Mouse (Mus musculus) CH12.LX (cell line): ENCODE results near the gene Blvrb. TPM values are rescaled to one million over a fixed set of nuclear protein-coding genes. Genes with fewer than 3 reads are reported as not detected.

Experiments used
- DNase-seq: peaks from one replicate; pipeline ENCODE4 v3.0.0-alpha.2; 2013; ENCODE audit errors: extremely low read depth
- H3K27ac ChIP-seq: 2 replicates; pipeline ENCODE4 v1.5.1; 2012; ENCODE audit warnings: low read depth, mild to moderate bottlenecking, control low read depth, moderate library complexity; ENCODE audit not compliant: insufficient read depth
- H3K27me3 ChIP-seq: replicated peaks from 2 replicates; pipeline ENCODE3; 2012; ENCODE audit warnings: inconsistent platforms
- H3K36me3 ChIP-seq, 2 experiments: replicated peaks in 1 of 2; 2 replicates each; pipeline versions ENCODE3 to v1.6.1; 2012; ENCODE audit warnings: inconsistent platforms in 1 of 2, low read length in 1 of 2, mild to moderate bottlenecking in 1 of 2, mixed read lengths in 1 of 2, moderate library complexity in 1 of 2; ENCODE audit not compliant: control insufficient read depth in 1 of 2, insufficient read depth in 1 of 2
- H3K4me1 ChIP-seq, 2 experiments: 2 replicates each; pipeline ENCODE4 v1.6.1; 2012; ENCODE audit warnings: inconsistent platforms in 1 of 2, moderate library complexity in 1 of 2; ENCODE audit not compliant: insufficient read depth in 2 of 2, control insufficient read depth in 1 of 2
- H3K4me2 ChIP-seq: 2 replicates; pipeline ENCODE4 v1.6.1; 2012; ENCODE audit warnings: low read depth, mild to moderate bottlenecking, control low read depth; ENCODE audit not compliant: poor library complexity, insufficient read depth, severe bottlenecking
- H3K4me3 ChIP-seq, 3 experiments: fragments of 150-350 bp in 1 of 3; sonication (generic) in 1 of 3; replicated peaks in 1 of 3; 2 replicates each; pipeline versions ENCODE3 to v1.5.1; 2011 to 2012; ENCODE audit warnings: low read depth in 2 of 3, low read length in 2 of 3, mild to moderate bottlenecking in 2 of 3, moderate library complexity in 2 of 3, control low read depth in 1 of 3, improper control_type of control experiment in 1 of 3, inconsistent platforms in 1 of 3, mixed read lengths in 1 of 3; ENCODE audit not compliant: poor library complexity in 1 of 3
- H3K79me2 ChIP-seq: replicated peaks from 2 replicates; pipeline ENCODE4 v1.6.1; 2012; ENCODE audit warnings: mild to moderate bottlenecking, moderate library complexity; ENCODE audit not compliant: control insufficient read depth, poor library complexity, insufficient read depth, severe bottlenecking; ENCODE audit errors: extremely low read depth
- H3K9ac ChIP-seq: 2 replicates; pipeline ENCODE4 v1.6.1; 2012; ENCODE audit warnings: low read depth, mild to moderate bottlenecking, control low read depth, moderate library complexity; ENCODE audit not compliant: insufficient read depth
- H3K9me3 ChIP-seq: replicated peaks from 2 replicates; pipeline ENCODE3; 2012; ENCODE audit warnings: low read length, inconsistent platforms, mixed read lengths
- CHD1 ChIP-seq: IDR thresholded peaks from 2 replicates; pipeline ENCODE4 v1.6.1; 2012; ENCODE audit warnings: low read depth, low read length, improper control_type of control experiment, inconsistent platforms
- CHD2 ChIP-seq: IDR thresholded peaks from 2 replicates; pipeline ENCODE4 v1.6.1; 2011; ENCODE audit warnings: low read length, improper control_type of control experiment
- CTCF ChIP-seq, 2 experiments: IDR thresholded peaks in 1 of 2; conservative IDR thresholded peaks in 1 of 2; 2 replicates each; pipeline ENCODE4 v1.5.1; 2011 to 2012; ENCODE audit warnings: low read depth in 2 of 2, low read length in 2 of 2, improper control_type of control experiment in 1 of 2, inconsistent platforms in 1 of 2, mild to moderate bottlenecking in 1 of 2, moderate library complexity in 1 of 2
- E2F4 ChIP-seq: IDR thresholded peaks from 2 replicates; pipeline ENCODE4 v1.6.1; 2011; ENCODE audit warnings: low read depth, low read length, improper control_type of control experiment; ENCODE audit not compliant: insufficient replicate concordance
- ETS1 ChIP-seq: conservative IDR thresholded peaks from 2 replicates; pipeline ENCODE4 v1.6.1; 2012; ENCODE audit warnings: low read depth, mild to moderate bottlenecking, inconsistent platforms, low read length, improper control_type of control experiment, moderate library complexity
- GABPA ChIP-seq: IDR thresholded peaks from 2 replicates; pipeline ENCODE4 v1.6.1; 2012; ENCODE audit warnings: low read depth, low read length, improper control_type of control experiment, inconsistent platforms; ENCODE audit not compliant: insufficient replicate concordance
- HCFC1 ChIP-seq: IDR thresholded peaks from 2 replicates; pipeline ENCODE4 v1.6.1; 2012; ENCODE audit warnings: low read depth, mild to moderate bottlenecking, inconsistent platforms, low read length, improper control_type of control experiment
- IRF4 ChIP-seq: IDR thresholded peaks from 2 replicates; pipeline ENCODE4 v1.6.1; 2014; ENCODE audit warnings: low read depth, mild to moderate bottlenecking, inconsistent platforms, low read length, improper control_type of control experiment
- JUN ChIP-seq: IDR thresholded peaks from 2 replicates; pipeline ENCODE4 v1.6.1; 2011; ENCODE audit warnings: low read depth, mild to moderate bottlenecking, low read length, improper control_type of control experiment, moderate library complexity; ENCODE audit not compliant: insufficient read depth
- KAT2A ChIP-seq: IDR thresholded peaks from 2 replicates; pipeline ENCODE4 v1.6.1; 2012; ENCODE audit warnings: low read length, improper control_type of control experiment, inconsistent platforms; ENCODE audit not compliant: insufficient replicate concordance
- MAFK ChIP-seq: IDR thresholded peaks from 2 replicates; pipeline ENCODE4 v1.6.1; 2011; ENCODE audit warnings: low read length, improper control_type of control experiment; ENCODE audit not compliant: insufficient replicate concordance
- MAX ChIP-seq: IDR thresholded peaks from 2 replicates; pipeline ENCODE4 v1.6.1; 2011; ENCODE audit warnings: low read length, improper control_type of control experiment
- MAZ ChIP-seq: IDR thresholded peaks from 2 replicates; pipeline ENCODE4 v1.6.1; 2012; ENCODE audit warnings: low read depth, mild to moderate bottlenecking, inconsistent platforms, low read length, improper control_type of control experiment, moderate library complexity
- MEF2A ChIP-seq: IDR thresholded peaks from 2 replicates; pipeline ENCODE4 v1.6.1; 2014; ENCODE audit warnings: low read depth, mild to moderate bottlenecking, inconsistent platforms, low read length, improper control_type of control experiment, borderline replicate concordance
- MXI1 ChIP-seq: IDR thresholded peaks from 2 replicates; pipeline ENCODE4 v1.6.1; 2011; ENCODE audit warnings: mild to moderate bottlenecking, low read depth, low read length, improper control_type of control experiment
- MYC ChIP-seq: IDR thresholded peaks from 2 replicates; pipeline ENCODE4 v1.6.1; 2011; ENCODE audit warnings: low read depth, mild to moderate bottlenecking, improper control_type of control experiment, low read length
- NELFE ChIP-seq: IDR thresholded peaks from 2 replicates; pipeline ENCODE4 v1.6.1; 2011; ENCODE audit warnings: low read depth, low read length, improper control_type of control experiment
- NRF1 ChIP-seq: IDR thresholded peaks from 2 replicates; pipeline ENCODE4 v1.6.1; 2014; ENCODE audit warnings: low read depth, mild to moderate bottlenecking, inconsistent platforms, low read length, improper control_type of control experiment, moderate library complexity
- PAX5 ChIP-seq: IDR thresholded peaks from 2 replicates; pipeline ENCODE4 v1.6.1; 2012; ENCODE audit warnings: low read length, inconsistent platforms, mixed read lengths
- POLR2A ChIP-seq: IDR thresholded peaks from 2 replicates; pipeline ENCODE4 v1.6.1; 2011; ENCODE audit warnings: low read depth, mild to moderate bottlenecking, improper control_type of control experiment, low read length
- POLR2AphosphoS2 ChIP-seq: IDR thresholded peaks from 2 replicates; pipeline ENCODE4 v1.6.1; 2011; ENCODE audit warnings: low read depth, low read length, improper control_type of control experiment
- RAD21 ChIP-seq: IDR thresholded peaks from 2 replicates; pipeline ENCODE4 v1.6.1; 2011; ENCODE audit warnings: low read depth, mild to moderate bottlenecking, low read length, improper control_type of control experiment, moderate library complexity
- RCOR1 ChIP-seq: conservative IDR thresholded peaks from 2 replicates; pipeline ENCODE4 v1.6.1; 2012; ENCODE audit warnings: low read depth, mild to moderate bottlenecking, inconsistent platforms, low read length, improper control_type of control experiment
- TBP ChIP-seq: conservative IDR thresholded peaks from 2 replicates; pipeline ENCODE4 v1.6.1; 2011; ENCODE audit warnings: low read depth, low read length, improper control_type of control experiment
- TCF12 ChIP-seq: IDR thresholded peaks from 2 replicates; pipeline ENCODE4 v1.6.1; 2014; ENCODE audit warnings: low read depth, mild to moderate bottlenecking, inconsistent platforms, low read length, improper control_type of control experiment
- UBTF ChIP-seq: IDR thresholded peaks from 2 replicates; pipeline ENCODE4 v1.6.1; 2012; ENCODE audit warnings: low read depth, mild to moderate bottlenecking, inconsistent platforms, low read length, improper control_type of control experiment, moderate library complexity
- USF1 ChIP-seq: IDR thresholded peaks from 2 replicates; pipeline ENCODE4 v1.6.1; 2014; ENCODE audit warnings: low read depth, mild to moderate bottlenecking, inconsistent platforms, low read length, improper control_type of control experiment
- ZKSCAN1 ChIP-seq: IDR thresholded peaks from 2 replicates; pipeline ENCODE4 v1.6.1; 2012; ENCODE audit warnings: low read depth, inconsistent platforms, low read length, improper control_type of control experiment, borderline replicate concordance
- dilution Hi-C: fragments of 300-500 bp; cut with MboI; formaldehyde crosslinking; loops from 2 replicates; pipeline ENCODE4 v1.14.3; 2020; ENCODE audit warnings: low sequenced_read_pairs; ENCODE audit not compliant: extremely low pct_unique_long_range_greater_than_20kb, extremely low pct_ligation_motif_present
- in situ Hi-C: fragments of 300-500 bp; cut with MboI; formaldehyde crosslinking; loops from 3 replicates; pipeline ENCODE4 v1.14.3; 2019; ENCODE audit warnings: low sequenced_read_pairs, low pct_ligation_motif_present, low pct_unique_long_range_greater_than_20kb, mixed read lengths
- polyA plus RNA-seq: library from polyadenylated mRNA; unstranded; fragments of >175 nt; gene quantifications from 2 replicates; pipeline ENCODE4 v1.2.1, GENCODE M21; 2012; ENCODE audit warnings: low read depth; ENCODE audit not compliant: insufficient read length
- total RNA-seq, 2 experiments: library from RNA; depleted of rRNA; stranded (reverse); fragments of 300-350 nt in 1 of 2; fragments of >200 nt in 1 of 2; gene quantifications; 2 replicates each; pipeline ENCODE4 v1.2.3; 2012 to 2014

Blvrb gene
- total and polyA plus RNA-seq, 3 experiments: 4.3 to 9.4 (median 7.6) TPM

- TF ChIP-seq GABPA (no peak), UBTF (0 out of 2 replicates have a peak, but pooled peaks have one; percentile 6), RAD21 (no peak; the same call in 1 of the 2 replicates), MYC (no peak), CHD2 (peak; percentile 59; the same call in 1 of the 2 replicates), KAT2A (no peak)
These were observed 59.1 kb downstream of the Blvrb start (continued) for GRCm38 (mm10) chr7:27506765-27507370.

DNA sequence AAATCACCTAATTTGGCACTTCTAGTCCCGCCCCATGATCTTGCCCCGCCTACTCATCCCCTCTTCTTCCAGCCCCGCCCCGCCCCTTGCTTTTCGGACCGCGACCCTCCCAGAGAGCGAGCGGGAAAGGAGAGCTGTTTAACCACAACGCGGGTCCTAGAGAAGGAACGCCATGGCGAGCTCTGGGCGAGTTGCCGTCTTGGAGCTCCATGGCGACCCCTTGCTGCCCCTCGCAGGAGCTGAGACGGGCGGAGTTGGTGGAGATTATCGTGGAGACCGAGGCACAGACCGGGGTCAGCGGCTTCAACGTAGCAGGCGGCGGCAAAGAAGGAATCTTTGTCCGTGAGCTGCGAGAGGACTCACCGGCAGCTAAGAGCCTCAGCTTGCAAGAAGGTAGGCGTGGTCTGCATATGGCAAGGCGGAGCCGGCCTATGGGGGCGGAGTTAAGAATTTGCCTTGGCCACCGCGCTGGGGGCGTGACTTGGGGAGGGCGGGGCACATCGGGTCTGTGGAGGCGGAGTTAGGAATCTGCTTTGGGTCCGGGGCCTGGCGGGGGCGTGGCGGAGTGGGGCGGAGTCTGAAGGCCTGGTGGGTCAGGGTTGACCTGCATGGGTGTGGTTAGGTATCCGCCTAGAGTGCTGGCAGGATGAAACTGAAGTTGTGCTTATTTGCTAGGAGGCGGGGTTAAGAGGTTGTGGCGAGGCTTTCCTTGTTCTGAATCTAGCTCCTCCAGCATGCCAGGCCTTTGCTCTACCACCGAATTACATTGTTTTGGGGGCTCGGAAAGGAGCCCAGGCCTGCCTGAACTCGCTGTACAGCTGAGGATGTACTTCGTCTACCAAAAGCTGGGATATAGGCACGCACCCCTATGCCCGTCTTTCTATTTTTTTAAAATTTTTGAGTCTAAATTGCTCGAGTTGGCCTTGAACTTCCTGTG, 60.2 kb downstream of the Blvrb start:
- H3K36me3 ChIP-seq: no peaks in the 10 kb centered on the region
- no peaks in the 10 kb centered on the region for H3K27me3 ChIP-seq
- TF ChIP-seq TCF12: no peak
- no peak for TF ChIP-seq ETS1
- TF ChIP-seq MXI1: peak; percentile 21
- TF ChIP-seq ZKSCAN1: no peak
- no peak for TF ChIP-seq RCOR1
- TF ChIP-seq CHD1: no peak
- TF ChIP-seq USF1: no peak
- TF ChIP-seq HCFC1: no peak
- 0 out of 2 replicates have a peak, but pooled peaks have one; percentile 4 for TF ChIP-seq IRF4
- no peak for TF ChIP-seq GABPA
- no peak for TF ChIP-seq NRF1
- no peak for TF ChIP-seq MYC
- peak; percentile 39; the same call in 1 of the 2 replicates for TF ChIP-seq NELFE
- no peak for TF ChIP-seq MAFK
- TF ChIP-seq TBP: peak; percentile 86
- no peak for TF ChIP-seq PAX5
- no peak for TF ChIP-seq CTCF (conservative IDR thresholded peaks at IDR 0.05 in 1 of 2, IDR thresholded peaks at IDR 0.05 in 1 of 2; ENCODE audit: low read depth in 2 of 2, low read length in 2 of 2)
- TF ChIP-seq POLR2AphosphoS2: no peak
- TF ChIP-seq POLR2A: peak; percentile 73
- TF ChIP-seq JUN: no peak
- TF ChIP-seq UBTF: peak; percentile 92
- TF ChIP-seq E2F4: no peak
- TF ChIP-seq MAZ: peak; percentile 56
- peak; percentile 24; the same call in 1 of the 2 replicates for TF ChIP-seq MAX
- no peak for TF ChIP-seq MEF2A
- peak overlapping the region; percentile 49 to 72 (median 54) for H3K4me3 ChIP-seq
- in situ Hi-C loops: no loop called here
- peak overlapping the region; percentile 39 for H3K9ac ChIP-seq
- peak; percentile 98 for DNase-seq
- H3K79me2 ChIP-seq: no peaks in the 10 kb centered on the region
- H3K4me1 ChIP-seq: peaks cover 4 to 21% of the 10 kb centered on the region in 2 experiments; a peak in 2 of 4 replicates
- no peaks in the 10 kb centered on the region for H3K9me3 ChIP-seq
- dilution Hi-C loops: no loop called here
- peak overlapping the region; percentile 62 for H3K4me2 ChIP-seq
- peak overlapping the region; percentile 90 for H3K27ac ChIP-seq
